Mouse (Mus musculus): ENCODE results near the gene Ints1.

- TF ChIP-seq CTCF (IDR thresholded peaks at IDR 0.05; ENCODE audit: insufficient read depth, low read length) (no peak), POLR2A (IDR thresholded peaks at IDR 0.05; ENCODE audit: borderline replicate concordance, extremely low read depth, low read depth, low read length) (no peak)
Observed at GRCm38 (mm10) chr5:139768216-139768615, 7.3 kb downstream of the Ints1 start.

All from lung, adult 2 months (tissue).